Mouse (Mus musculus): ENCODE data around the gene Tmed1.
"Not testable (repeated sequence)": the region's sequence is repeated elsewhere in the genome, so short reads cannot be mapped to it uniquely, and the experiment has no call there.

Tmed1 gene

GRCm38 (mm10) chr9:21525937-21526633 is 16.0 kb upstream of the Tmed1 start, which contains the start of gene AB124611:
Gene AB124611, plus strand, starts transcription at chr9:21526176.
- no peak for DNase-seq (ENCODE audit: low spot score)

- no peak for DNase-seq (ENCODE audit: low spot score)
These were observed 15.3 kb upstream of the Tmed1 start for GRCm38 (mm10) chr9:21525142-21525936.

- DNase-seq (ENCODE audit: low spot score): not testable (repeated sequence)
These were observed 8.6 kb upstream of the Tmed1 start for GRCm38 (mm10) chr9:21518690-21519089.

- no peak for DNase-seq (ENCODE audit: low spot score)
These were observed 8.0 kb upstream of the Tmed1 start for GRCm38 (mm10) chr9:21517947-21518495.

GRCm38 (mm10) chr9:21513466-21513865 is 3.4 kb upstream of the Tmed1 start:
- no peak for DNase-seq (ENCODE audit: low spot score)

GRCm38 (mm10) chr9:21511052-21511451 is 1.0 kb upstream of the Tmed1 start:
- DNase-seq (ENCODE audit: low spot score): no peak

GRCm38 (mm10) chr9:21510689-21511015 is 600 bp upstream of the Tmed1 start:
- no peak for DNase-seq (ENCODE audit: low spot score)

- no peak for DNase-seq (ENCODE audit: low spot score)
These were observed 1.1 kb downstream of the Tmed1 start for GRCm38 (mm10) chr9:21508871-21509404.

- no peak for DNase-seq (ENCODE audit: low spot score)
These were observed 2.2 kb downstream of the Tmed1 start for GRCm38 (mm10) chr9:21507753-21508430.

- DNase-seq (ENCODE audit: low spot score): no peak
These were observed 4.3 kb downstream of the Tmed1 start for GRCm38 (mm10) chr9:21505767-21506166.

- DNase-seq (ENCODE audit: low spot score): no peak
These were observed 6.7 kb downstream of the Tmed1 start for GRCm38 (mm10) chr9:21503352-21503751.

- no peak for DNase-seq (ENCODE audit: low spot score)
These were observed 11.7 kb downstream of the Tmed1 start for GRCm38 (mm10) chr9:21498284-21498902.

GRCm38 (mm10) chr9:21497664-21498063 is 12.4 kb downstream of the Tmed1 start:
- no peak for DNase-seq (ENCODE audit: low spot score)

GRCm38 (mm10) chr9:21497050-21497542 is 13.0 kb downstream of the Tmed1 start:
- no peak for DNase-seq (ENCODE audit: low spot score)

GRCm38 (mm10) chr9:21496308-21497049 is 13.6 kb downstream of the Tmed1 start:
- DNase-seq (ENCODE audit: low spot score): no peak

GRCm38 (mm10) chr9:21494726-21495125 is 15.3 kb downstream of the Tmed1 start:
- DNase-seq (ENCODE audit: low spot score): no peak

- DNase-seq (ENCODE audit: low spot score): no peak
These were observed 16.1 kb downstream of the Tmed1 start for GRCm38 (mm10) chr9:21493907-21494306.

- DNase-seq (ENCODE audit: low spot score): no peak
These were observed 19.4 kb downstream of the Tmed1 start for GRCm38 (mm10) chr9:21490696-21491095.

- not testable (repeated sequence) for DNase-seq (ENCODE audit: low spot score)
These were observed 21.8 kb downstream of the Tmed1 start for GRCm38 (mm10) chr9:21488246-21488645.

GRCm38 (mm10) chr9:21484065-21484464 is 26.0 kb downstream of the Tmed1 start:
- no peak for DNase-seq (ENCODE audit: low spot score)

- DNase-seq (ENCODE audit: low spot score): no peak
These were observed 32.3 kb downstream of the Tmed1 start for GRCm38 (mm10) chr9:21477707-21478106.
